Mouse (Mus musculus) liver, embryonic 14.5 days (tissue): ENCODE measurements around the gene 9130023H24Rik. TPM values are rescaled to one million over a fixed set of nuclear protein-coding genes. Genes with fewer than 3 reads are reported as not detected.
A peak's percentile ranks its signal among the peaks of the same experiment; 100 is the strongest.

ENCODE experiments used
- ATAC-seq: fragments of 200-750 bp; cut with Nextera tagmentation; 2 replicates; pipeline ENCODE4 v1.8.0; 2017; ENCODE audit warnings: moderate number of reproducible peaks, mild to moderate bottlenecking, moderate library complexity; ENCODE audit not compliant: insufficient read depth
- DNase-seq, 3 experiments: peaks; one replicate each; pipeline ENCODE4 v3.0.0-alpha.2; 2012 to 2013; ENCODE audit warnings: low read depth in 3 of 3, low spot score in 3 of 3
- H3K27ac ChIP-seq: fragments of 300-500 bp; sonication (generic); 2 replicates; pipeline ENCODE4 v1.5.1; 2014; ENCODE audit warnings: moderate library complexity, mild to moderate bottlenecking, control low read depth, inconsistent platforms
- H3K27me3 ChIP-seq: fragments of 300-500 bp; sonication (generic); 2 replicates; pipeline ENCODE4 v1.6.1; 2014; ENCODE audit warnings: mild to moderate bottlenecking, low read length, moderate library complexity; ENCODE audit not compliant: control insufficient read depth, insufficient read depth
- H3K36me3 ChIP-seq: fragments of 300-500 bp; sonication (generic); replicated peaks from 2 replicates; pipeline ENCODE4 v1.6.1; 2014; ENCODE audit warnings: low read depth; ENCODE audit not compliant: control insufficient read depth, insufficient read depth
- H3K4me1 ChIP-seq, 2 experiments: fragments of 200-500 bp in 1 of 2; fragments of 300-500 bp in 1 of 2; sonication (generic) in 1 of 2; replicated peaks; 2 replicates each; pipeline ENCODE4 v1.6.1; 2012 to 2014; ENCODE audit warnings: antibody characterized with exemption in 1 of 2, inconsistent platforms in 1 of 2, low read length in 1 of 2; ENCODE audit not compliant: control insufficient read depth in 2 of 2, insufficient read depth in 2 of 2
- H3K4me2 ChIP-seq: fragments of 300-500 bp; sonication (generic); 2 replicates; pipeline ENCODE4 v1.6.1; 2014; ENCODE audit warnings: low read depth, mild to moderate bottlenecking, control low read depth, moderate library complexity
- H3K4me3 ChIP-seq, 2 experiments: fragments of 200-500 bp in 1 of 2; fragments of 300-500 bp in 1 of 2; sonication (generic) in 1 of 2; 2 replicates each; pipeline ENCODE4 v1.5.1; 2012 to 2014; ENCODE audit warnings: low read depth in 2 of 2, low read length in 2 of 2, mild to moderate bottlenecking in 2 of 2, control low read depth in 1 of 2, inconsistent platforms in 1 of 2, moderate library complexity in 1 of 2; ENCODE audit not compliant: insufficient read depth in 1 of 2
- H3K9ac ChIP-seq: fragments of 300-500 bp; sonication (generic); replicated peaks from 2 replicates; pipeline ENCODE4 v1.6.1; 2014; ENCODE audit warnings: mild to moderate bottlenecking, control low read depth, moderate library complexity
- H3K9me3 ChIP-seq: fragments of 300-500 bp; sonication (generic); 2 replicates; pipeline ENCODE4 v1.6.1; 2016; ENCODE audit warnings: low read length, mixed read lengths; ENCODE audit not compliant: control insufficient read depth
- CTCF ChIP-seq: IDR thresholded peaks from 2 replicates; pipeline ENCODE4 v1.5.1; 2016; ENCODE audit warnings: antibody characterized with exemption, low read depth, control low read depth
- EP300 ChIP-seq: IDR thresholded peaks from 2 replicates; pipeline ENCODE4 v1.6.1; 2016; ENCODE audit warnings: antibody characterized with exemption, low read depth
- WGBS: fragments of 180-500 bp; shearing (Covaris S2); extraction: QIAGEN DNeasy Blood & Tissue Kit; methylation state at CpG from one replicate; pipeline ENCODE4 v1.1.7; 2014; ENCODE audit not compliant: insufficient replicate concordance; 5-methylcytosine and 5-hydroxymethylcytosine counted together
- polyA plus RNA-seq, 2 experiments: library from polyadenylated mRNA; depleted of rRNA in 1 of 2; stranded (reverse) in 1 of 2; unstranded in 1 of 2; fragments of >200 nt; fragmentation: Nextera tagmentation in 1 of 2; extraction: Ambion mirVana in 1 of 2; gene quantifications; 2 replicates each; pipeline versions ENCODE4 v1.2.1 to v1.2.3; 2012 to 2014

The 9130023H24Rik gene
- polyA plus RNA-seq, 2 experiments: 1.1 to 1.6 TPM

- 67% methylated on average over 3 of the region's 3 CpGs for WGBS
- DNase-seq: no peak
Observed at GRCm38 (mm10) chr7:128220936-128221335, 16.9 kb downstream of the 9130023H24Rik start.

GRCm38 (mm10) chr7:128219952-128220351 is 17.9 kb downstream of the 9130023H24Rik start:
- H3K36me3 ChIP-seq: no peaks in the 10 kb centered on the region
- no peaks in the 10 kb centered on the region for H3K27me3 ChIP-seq
- no peak overlapping the region for H3K4me2 ChIP-seq
- no peaks in the 10 kb centered on the region for H3K4me1 ChIP-seq
- no peak for DNase-seq
- no peak for ATAC-seq
- 35% methylated on average over 4 of the region's 4 CpGs for WGBS
- H3K9me3 ChIP-seq: no peaks in the 10 kb centered on the region
- no peak overlapping the region for H3K27ac ChIP-seq
- H3K9ac ChIP-seq: no peak overlapping the region; the same call in 1 of the 2 replicates
- TF ChIP-seq EP300 (no peak), CTCF (no peak)
- no peak overlapping the region for H3K4me3 ChIP-seq

More at GRCm38 (mm10) chr7:128220936-128221335, 16.9 kb downstream of the 9130023H24Rik start:
- H3K27me3 ChIP-seq: no peaks in the 10 kb centered on the region
- H3K4me2 ChIP-seq: no peak overlapping the region
- H3K27ac ChIP-seq: no peak overlapping the region
- no peak for ATAC-seq
- TF ChIP-seq CTCF (no peak), EP300 (no peak)
- no peaks in the 10 kb centered on the region for H3K4me1 ChIP-seq
- no peak overlapping the region for H3K9ac ChIP-seq
- H3K9me3 ChIP-seq: no peaks in the 10 kb centered on the region
- no peaks in the 10 kb centered on the region for H3K36me3 ChIP-seq
- H3K4me3 ChIP-seq: no peak overlapping the region

- TF ChIP-seq EP300 (no peak), CTCF (no peak)
- Histone ChIP-seq H3K9me3 (no peaks in the 10 kb centered on the region), H3K9ac (no peak overlapping the region), H3K4me2 (no peak overlapping the region), H3K4me3 (no peak overlapping the region), H3K27me3 (no peaks in the 10 kb centered on the region), H3K4me1 (no peaks in the 10 kb centered on the region), H3K27ac (no peak overlapping the region), H3K36me3 (no peaks in the 10 kb centered on the region)
- ATAC-seq (no peak), DNase-seq (no peak)
- 44% methylated on average over 3 of the region's 3 CpGs for WGBS
Observed at GRCm38 (mm10) chr7:128209826-128210225, 28.0 kb downstream of the 9130023H24Rik start.

GRCm38 (mm10) chr7:128208187-128208586 is 29.6 kb downstream of the 9130023H24Rik start:
- no peaks in the 10 kb centered on the region for H3K27me3 ChIP-seq
- H3K27ac ChIP-seq: no peak overlapping the region
- peak; percentile 14 to 32 (median 22) for DNase-seq
- H3K9me3 ChIP-seq: no peaks in the 10 kb centered on the region
- no peak overlapping the region for H3K4me3 ChIP-seq
- no peak for ATAC-seq
- no peaks in the 10 kb centered on the region for H3K36me3 ChIP-seq
- H3K9ac ChIP-seq: no peak overlapping the region
- H3K4me2 ChIP-seq: no peak overlapping the region
- TF ChIP-seq CTCF (peak; percentile 89), EP300 (no peak)
- H3K4me1 ChIP-seq: no peaks in the 10 kb centered on the region
- 7% methylated on average over 4 of the region's 4 CpGs for WGBS

- no peak within 1 kb of the TSS for H3K27ac ChIP-seq
- no peak within 1 kb of the TSS for H3K4me2 ChIP-seq
- no peaks in the 10 kb centered on the region for H3K36me3 ChIP-seq
- no peak within 1 kb of the TSS for H3K9ac ChIP-seq
- ATAC-seq: no peak
- H3K9me3 ChIP-seq: no peaks in the 10 kb centered on the region
- H3K27me3 ChIP-seq: no peaks in the 10 kb centered on the region
- H3K4me1 ChIP-seq: no peaks in the 10 kb centered on the region
- H3K4me3 ChIP-seq: no peak within 1 kb of the TSS
- no peak for DNase-seq
- WGBS: 63% methylated on average over 6 of the region's 6 CpGs
- TF ChIP-seq CTCF (no peak), EP300 (no peak)
Observed at GRCm38 (mm10) chr7:128206152-128206551, 31.7 kb downstream of the 9130023H24Rik start, which contains the start of gene Cox6a2. Gene Cox6a2, minus strand, starts transcription at chr7:128206387.
